Mouse (Mus musculus) heart, adult 2 months (tissue): ENCODE results near the gene Arntl.

ENCODE experiments used
- CTCF ChIP-seq: fragments of 200-600 bp; IDR thresholded peaks from 2 replicates; pipeline ENCODE4 v1.8.1; 2022; ENCODE audit warnings: antibody characterized with exemption, mild to moderate bottlenecking, moderate library complexity
- EP300 ChIP-seq: fragments of 200-500 bp; IDR thresholded peaks from 2 replicates; pipeline ENCODE4 v1.6.1; 2011; ENCODE audit warnings: low read depth, low read length, control low read depth; ENCODE audit not compliant: insufficient read depth
- POLR2A ChIP-seq: fragments of 200-500 bp; IDR thresholded peaks from 2 replicates; pipeline ENCODE4 v1.6.1; 2011; ENCODE audit warnings: mild to moderate bottlenecking, low read depth, low read length, control low read depth; ENCODE audit not compliant: insufficient read depth

DNA sequence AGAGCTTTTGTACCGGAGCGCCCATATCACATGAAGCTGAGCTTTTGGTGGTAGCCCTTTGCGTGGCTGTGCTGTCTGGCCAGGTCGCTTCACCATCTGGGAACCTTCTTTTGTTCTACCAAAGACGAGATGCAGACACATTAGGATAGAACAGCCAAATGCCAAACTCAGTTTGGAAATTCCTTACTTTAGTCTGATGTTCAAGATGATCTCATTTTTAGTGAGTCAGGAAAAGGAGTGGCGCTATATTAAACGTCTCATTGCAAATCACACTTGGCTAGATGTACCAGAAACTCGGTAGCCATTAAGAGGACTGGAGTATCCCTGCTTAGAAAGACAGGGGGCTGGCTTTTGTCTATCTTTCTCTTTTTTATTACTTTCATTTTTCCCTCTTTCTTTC lies 38.7 kb upstream of the Arntl start:
- TF ChIP-seq POLR2A (no peak), CTCF (0 out of 2 replicates have a peak, but pooled peaks have one; percentile 14), EP300 (no peak)
